Mouse (Mus musculus): ENCODE data around the gene Pi4ka. TPM values are rescaled to one million over a fixed set of nuclear protein-coding genes. Genes with fewer than 3 reads are reported as not detected.
"Not testable (repeated sequence)": the region's sequence is repeated elsewhere in the genome, so short reads cannot be mapped to it uniquely, and the experiment has no call there.

The Pi4ka gene
- total RNA-seq, 2 experiments from 2014 or later, result 21.3 to 27.7 TPM

DNA sequence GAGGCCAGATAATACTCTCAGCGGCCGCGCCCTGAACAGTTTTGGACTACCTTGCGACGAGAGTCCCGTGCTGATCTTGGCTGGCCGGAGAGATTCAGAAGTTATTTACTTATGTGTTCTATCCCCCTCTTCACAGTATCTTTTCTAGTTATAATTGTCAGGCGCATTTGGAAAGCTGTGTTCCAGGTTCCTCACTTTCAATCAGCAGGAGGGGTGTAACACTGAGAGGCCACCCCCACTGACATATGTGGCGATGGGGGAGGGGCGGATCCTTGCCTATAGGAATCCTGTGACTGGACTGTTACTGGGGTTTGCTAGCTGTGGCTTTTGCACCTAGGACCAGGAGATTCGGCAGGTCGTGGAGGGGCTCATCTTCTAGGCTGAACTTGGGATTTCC lies 171.6 kb downstream of the Pi4ka start:
- DNase-seq (ENCODE audit: low spot score), result no peak

DNA sequence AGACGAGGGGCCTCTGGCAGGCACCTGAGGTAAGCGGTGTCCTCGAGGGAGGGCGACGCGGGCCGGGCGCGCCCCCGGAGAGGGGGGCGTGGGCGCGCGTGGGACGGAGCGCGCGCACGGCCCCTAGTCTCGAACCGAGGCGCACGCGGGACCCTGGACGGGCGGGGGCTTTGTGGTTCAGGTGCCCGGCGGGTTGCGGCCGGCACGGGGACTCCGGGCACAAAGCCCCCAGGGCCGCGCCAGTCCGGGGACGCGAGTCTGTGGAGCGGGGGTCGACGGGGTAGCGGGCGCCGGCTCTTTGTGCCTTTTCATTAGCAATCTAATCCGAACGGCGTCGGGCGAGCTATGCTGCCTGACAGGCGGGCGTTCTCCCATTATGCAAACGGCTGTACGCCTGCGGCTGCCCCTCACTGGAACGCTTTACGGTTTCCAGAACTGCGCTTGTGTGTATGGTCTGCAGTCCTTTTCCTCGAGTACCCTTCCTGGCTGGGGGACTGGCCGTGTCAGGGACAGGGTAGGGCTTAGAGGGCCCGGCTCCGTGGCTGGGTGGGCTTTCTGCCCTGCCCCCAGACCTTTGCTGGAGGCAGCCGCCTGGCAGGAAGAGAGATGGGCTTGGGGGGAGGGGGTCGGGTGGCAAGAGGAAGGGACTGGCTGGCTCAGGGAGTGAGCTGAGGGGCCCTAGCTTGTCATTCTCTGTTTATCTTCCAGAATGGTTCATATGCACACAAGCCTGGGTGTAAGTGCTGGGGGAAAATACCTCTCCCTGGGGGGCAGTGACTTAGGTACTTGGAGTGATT lies 172.2 kb downstream of the Pi4ka start:
- peak; percentile 14 for DNase-seq (ENCODE audit: low spot score)

DNA sequence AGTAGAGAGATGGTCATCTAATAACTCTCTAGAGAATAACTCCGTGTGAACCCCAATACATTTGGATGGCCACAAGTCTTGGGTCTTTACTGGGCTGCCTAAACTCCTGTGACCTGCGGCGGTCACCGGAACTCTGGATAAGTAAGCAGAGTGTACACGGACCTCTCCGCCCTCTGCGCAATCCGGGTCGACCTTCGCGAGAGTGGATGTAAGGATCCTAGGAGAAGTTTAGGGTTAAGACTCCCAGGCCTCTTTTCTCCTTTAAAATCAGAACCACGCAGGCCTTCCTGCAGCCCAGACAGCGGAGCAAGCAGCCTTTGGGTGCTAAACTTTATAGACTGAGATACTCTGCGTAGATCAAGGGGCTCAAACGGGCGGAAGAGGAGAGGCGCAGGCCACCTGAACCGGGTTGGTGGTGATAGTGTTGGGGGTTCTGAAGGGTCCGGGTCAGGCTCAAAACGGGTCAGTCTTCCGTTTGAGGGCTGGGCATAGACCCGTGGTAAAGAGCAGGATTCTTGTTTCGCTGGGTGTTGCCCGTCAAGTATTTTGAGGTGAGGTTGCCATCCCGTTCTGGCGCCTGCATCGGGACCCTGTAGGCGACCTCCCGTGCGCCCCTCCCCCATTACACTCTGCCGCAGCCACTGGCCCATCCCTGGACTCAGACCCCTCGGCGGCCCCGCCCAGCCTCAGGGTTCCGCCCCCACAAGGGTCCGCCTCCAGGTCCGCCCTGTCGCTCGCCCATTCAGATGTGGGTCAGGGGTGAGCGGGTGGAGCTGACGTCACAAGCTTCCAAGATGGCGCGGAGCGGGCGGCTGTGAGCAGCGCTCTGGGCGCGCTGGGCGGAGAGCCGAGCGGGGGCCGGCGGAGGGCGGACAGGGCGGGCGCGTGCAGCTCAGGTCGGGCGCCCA lies 173.1 kb downstream of the Pi4ka start, which contains the start of gene Hic2:
Hic2 (plus strand) TSS at position 779 of the 908 bp plus-strand sequence.
- DNase-seq (ENCODE audit: low spot score), result peak; percentile 94

DNA sequence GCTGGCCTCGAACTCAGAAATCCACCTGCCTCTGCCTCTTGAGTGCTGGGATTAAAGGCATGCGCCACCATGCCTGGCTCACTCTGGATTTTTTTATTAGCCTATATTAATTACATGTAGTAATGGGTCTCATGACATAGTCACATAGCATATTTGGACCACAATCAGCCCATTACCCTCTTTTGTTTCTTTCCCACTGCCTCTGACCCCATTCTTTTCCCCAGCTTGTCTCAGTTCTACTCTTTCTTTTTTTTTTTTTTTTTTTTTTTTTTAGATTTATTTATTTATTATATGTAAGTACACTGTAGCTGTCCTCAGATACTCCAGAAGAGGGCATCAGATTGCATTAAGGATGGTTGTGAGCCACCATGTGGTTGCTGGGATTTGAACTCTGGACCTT lies 174.6 kb downstream of the Pi4ka start:
- not testable (repeated sequence) for DNase-seq (ENCODE audit: low spot score)

Other genes starting within 250 kb of the Pi4ka start
- 100 to 1,000 TPM; 146 to 149 TPM for gene Ube2l3, start 203.7 kb downstream of the Pi4ka start, total RNA-seq (2021)
- under 1 TPM; 0.05 to 0.07 TPM for gene Rimbp3, start 197.7 kb downstream of the Pi4ka start, total RNA-seq (2021)
- gene Hic2, start 172.7 kb downstream of the Pi4ka start, total RNA-seq (2021), result 1 to 10 TPM; 1.4 to 1.7 TPM
- gene Tmem191c, start 130.2 kb downstream of the Pi4ka start, total RNA-seq (2021), result 1 to 10 TPM in 1 of 2 experiments, under 1 TPM in 1; 0.97 to 1.9 TPM
- gene Serpind1, start 74.9 kb downstream of the Pi4ka start, total RNA-seq (2021), result under 1 TPM in 1 of 2 experiments, not detected in 1; 0.31 TPM
- 10 to 100 TPM; 17.7 to 19.1 TPM for gene Snap29, start 328 bp downstream of the Pi4ka start, total RNA-seq (2021)
- 10 to 100 TPM; 23.4 to 30.2 TPM for gene Crkl, start 45.7 kb upstream of the Pi4ka start, total RNA-seq (2021)
- gene Aifm3, start 83.3 kb upstream of the Pi4ka start, total RNA-seq (2021), result under 1 TPM in 1 of 2 experiments, not detected in 1; 0.43 TPM
- 10 to 100 TPM; 17.1 to 18.9 TPM for gene Lztr1, start 102.4 kb upstream of the Pi4ka start, total RNA-seq (2021)
- 10 to 100 TPM; 15.3 to 17.1 TPM for gene Thap7, start 124.8 kb upstream of the Pi4ka start, total RNA-seq (2021)
- 1 to 10 TPM; 1.7 to 2.4 TPM for gene Lrrc74b, start 154.9 kb upstream of the Pi4ka start, total RNA-seq (2021)
- 10 to 100 TPM in 1 of 2 experiments, 1 to 10 TPM in 1; 8.7 to 11.8 TPM for gene P2rx6, start 155.6 kb upstream of the Pi4ka start, total RNA-seq (2021)
- under 1 TPM in 1 of 2 experiments, not detected in 1; 0.39 TPM for gene Slc7a4, start 176.9 kb upstream of the Pi4ka start, total RNA-seq (2021)
- 10 to 100 TPM; 10.4 to 14.3 TPM for gene Smpd4, start 213.0 kb upstream of the Pi4ka start, total RNA-seq (2021)
- under 1 TPM; 0.33 to 0.48 TPM for gene Ccdc74a, start 240.2 kb upstream of the Pi4ka start, total RNA-seq (2021)

Data from gastrocnemius, adult 18-20 months (tissue).